Mouse (Mus musculus): Measurements from ENCODE around the gene Gmds. TPM values are rescaled to one million over a fixed set of nuclear protein-coding genes. Genes with fewer than 3 reads are reported as not detected.

Gmds gene
- 1 to 10 TPM; 5.2 to 6.6 TPM for total RNA-seq (2021)
- long read RNA-seq, experiment 1, partial matches to known transcripts, result 0 of 5 reads
- long read RNA-seq, experiment 1, other reads (novel, unspliced or antisense), result 2 of 5 reads
- long read RNA-seq, experiment 2, transcript Gmds-201 (11 exons, 1,713 nt), result major isoform, 6 of 8 reads
- long read RNA-seq, experiment 2, partial matches to known transcripts, result 1 of 8 reads
- long read RNA-seq, experiment 2, other reads (novel, unspliced or antisense), result 1 of 8 reads

- DNase-seq, result peak; percentile 89
Measured at GRCm38 (mm10) chr13:32338513-32339365, at the start of gene Gmds. Gene Gmds, minus strand, starts transcription at chr13:32338740.

- no peak for DNase-seq
Measured at GRCm38 (mm10) chr13:32385421-32386092, 47.0 kb upstream of the Gmds start.

- DNase-seq, result no peak
Measured at GRCm38 (mm10) chr13:32382227-32383010, 43.9 kb upstream of the Gmds start.

- DNase-seq, result no peak
Measured at GRCm38 (mm10) chr13:32378634-32379033, 40.1 kb upstream of the Gmds start.

- no peak for DNase-seq
Measured at GRCm38 (mm10) chr13:32372531-32372883, 34.0 kb upstream of the Gmds start.

- DNase-seq, result no peak
Measured at GRCm38 (mm10) chr13:32371874-32372530, 33.5 kb upstream of the Gmds start.

- no peak for DNase-seq
Measured at GRCm38 (mm10) chr13:32370751-32371150, 32.2 kb upstream of the Gmds start.

GRCm38 (mm10) chr13:32370135-32370534, 31.6 kb upstream of the Gmds start:
- no peak for DNase-seq

GRCm38 (mm10) chr13:32337735-32338512, 616 bp downstream of the Gmds start:
- no peak for DNase-seq

- no peak for DNase-seq
Measured at GRCm38 (mm10) chr13:32318309-32318708, 20.2 kb downstream of the Gmds start.

GRCm38 (mm10) chr13:32317354-32317753, 21.2 kb downstream of the Gmds start:
- DNase-seq, result no peak

- DNase-seq, result peak; percentile 35
Measured at GRCm38 (mm10) chr13:32312663-32313062, 25.9 kb downstream of the Gmds start.

GRCm38 (mm10) chr13:32311476-32311875, 27.1 kb downstream of the Gmds start:
- DNase-seq, result no peak

GRCm38 (mm10) chr13:32298456-32298855, 40.1 kb downstream of the Gmds start:
- DNase-seq, result no peak

- DNase-seq, result peak; percentile 28
Measured at GRCm38 (mm10) chr13:32297398-32297797, 41.1 kb downstream of the Gmds start.

- DNase-seq, result no peak
Measured at GRCm38 (mm10) chr13:32294416-32295195, 43.9 kb downstream of the Gmds start.

GRCm38 (mm10) chr13:32272937-32273496, 65.5 kb downstream of the Gmds start:
- no peak for DNase-seq

- DNase-seq, result no peak
Measured at GRCm38 (mm10) chr13:32269757-32270156, 68.8 kb downstream of the Gmds start.

GRCm38 (mm10) chr13:32269261-32269660, 69.3 kb downstream of the Gmds start:
- DNase-seq, result no peak

- DNase-seq, result no peak
Measured at GRCm38 (mm10) chr13:32268284-32268683, 70.3 kb downstream of the Gmds start.

Measured in gastrocnemius, postnatal 10 days (tissue).